Mouse (Mus musculus) myocyte (in vitro differentiated cells): ENCODE data around the gene Top3b.

Experiments
- E2F4 ChIP-seq: IDR thresholded peaks from one replicate; pipeline ENCODE4 v1.6.1; 2011; ENCODE audit warnings: mild to moderate bottlenecking, control low read depth, moderate library complexity; ENCODE audit not compliant: insufficient read depth
- MAX ChIP-seq: IDR thresholded peaks from one replicate; pipeline ENCODE4 v1.6.1; 2011; ENCODE audit warnings: low read depth, mild to moderate bottlenecking, control low read depth
- POLR2A ChIP-seq: IDR thresholded peaks from one replicate; pipeline ENCODE4 v1.6.1; 2011; ENCODE audit warnings: low read depth, mild to moderate bottlenecking, control low read depth, moderate library complexity; ENCODE audit not compliant: insufficient read length

- TF ChIP-seq E2F4 (no peak), MAX (no peak), POLR2A (no peak)
Observed at GRCm38 (mm10) chr16:16849196-16849595, 21.3 kb upstream of the Top3b start.
